Mouse (Mus musculus): Measurements from ENCODE around the gene Ggnbp2.

Gene Ggnbp2

DNA sequence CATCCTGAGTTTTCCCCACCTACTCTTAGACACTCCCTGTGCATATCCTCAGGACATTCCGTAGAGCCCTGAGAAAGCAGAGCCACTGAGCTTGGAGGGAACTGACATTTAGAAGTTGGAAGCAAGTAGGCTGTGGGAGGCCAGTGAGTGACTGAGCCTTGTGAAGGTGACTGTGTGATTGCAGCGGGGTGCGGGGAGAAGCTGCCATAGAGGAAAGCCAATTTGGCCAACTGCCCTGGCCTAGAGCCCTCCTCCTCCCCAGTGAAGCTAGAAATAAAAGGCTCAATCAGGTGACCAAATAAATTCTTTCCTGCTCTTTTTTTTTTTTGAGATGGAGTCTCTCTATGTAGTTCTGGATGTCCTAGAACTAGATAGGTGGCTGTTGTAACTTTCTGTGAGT lies 44.4 kb downstream of the Ggnbp2 start:
- no peak for DNase-seq (ENCODE audit: low read depth in 1 of 2, low spot score in 2 of 2)

DNA sequence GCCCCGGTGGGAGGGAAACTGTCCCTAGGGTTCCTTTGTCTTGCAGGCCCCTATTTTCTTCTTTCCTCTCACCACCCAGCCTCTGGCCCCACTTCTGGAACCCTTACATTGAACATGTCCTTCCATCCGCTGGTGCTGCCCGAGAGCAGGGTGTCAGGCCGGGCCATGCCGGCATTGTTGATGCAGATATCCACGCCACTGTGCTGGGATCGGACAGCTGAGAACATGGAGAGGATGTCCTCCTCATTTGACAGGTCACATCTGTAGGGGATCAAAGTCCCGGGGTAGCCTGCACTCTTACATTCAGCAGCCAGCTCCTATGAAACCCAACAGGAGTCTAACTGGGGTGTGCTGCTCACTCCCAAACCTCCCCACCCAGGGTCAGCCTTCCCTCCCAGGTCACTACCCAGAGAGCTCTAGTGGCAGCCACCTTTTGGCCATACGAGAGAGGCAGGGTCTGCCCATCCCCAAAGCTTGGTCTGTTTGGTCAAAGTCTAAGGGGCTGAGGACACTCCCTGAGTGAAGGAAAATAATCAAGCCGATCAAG lies 45.3 kb downstream of the Ggnbp2 start:
- DNase-seq (ENCODE audit: low read depth in 1 of 2, low spot score in 2 of 2): no peak

DNA sequence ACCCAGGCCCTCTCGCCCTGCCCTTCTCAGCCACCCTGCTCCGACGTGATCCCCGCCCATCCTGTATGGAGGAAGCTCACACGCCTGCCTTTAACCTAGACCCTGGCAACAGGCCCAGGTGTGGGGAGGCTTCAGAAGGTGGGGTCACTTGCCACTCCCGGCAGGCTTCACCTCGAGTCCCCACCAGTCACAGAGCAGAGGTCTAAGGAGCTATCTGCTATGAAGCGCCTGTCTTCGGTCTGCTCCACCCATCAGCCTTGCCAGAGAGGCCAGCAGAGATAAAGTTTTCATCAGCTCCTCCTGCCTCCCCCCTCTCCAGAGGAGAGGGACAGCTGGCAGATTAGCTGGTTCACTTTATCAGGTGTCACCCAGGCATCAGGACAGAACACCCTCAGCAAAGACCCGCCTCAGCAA lies 47.1 kb downstream of the Ggnbp2 start:
- no peak for DNase-seq (ENCODE audit: low read depth in 1 of 2, low spot score in 2 of 2)

DNA sequence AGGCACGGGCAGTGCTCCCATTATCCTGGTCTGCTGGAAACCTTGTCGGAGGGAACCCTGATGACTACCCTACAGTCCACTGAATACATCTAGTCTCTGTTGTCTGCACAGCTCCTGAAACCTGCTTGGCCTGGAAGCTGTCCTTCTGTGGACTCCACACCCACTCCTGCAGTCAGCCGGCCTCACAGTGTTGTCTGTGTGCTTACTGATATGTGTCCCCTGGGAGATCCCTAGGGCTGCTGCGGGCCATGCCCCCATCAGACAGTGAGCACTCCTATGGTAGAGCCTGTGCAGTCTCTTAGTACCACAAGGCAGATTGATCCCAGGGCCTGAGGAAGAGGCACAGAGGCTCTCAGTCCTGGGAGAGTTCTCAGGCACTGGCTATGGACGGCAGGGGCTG lies 48.1 kb downstream of the Ggnbp2 start:
- no peak for DNase-seq (ENCODE audit: low read depth in 1 of 2, low spot score in 2 of 2)

DNA sequence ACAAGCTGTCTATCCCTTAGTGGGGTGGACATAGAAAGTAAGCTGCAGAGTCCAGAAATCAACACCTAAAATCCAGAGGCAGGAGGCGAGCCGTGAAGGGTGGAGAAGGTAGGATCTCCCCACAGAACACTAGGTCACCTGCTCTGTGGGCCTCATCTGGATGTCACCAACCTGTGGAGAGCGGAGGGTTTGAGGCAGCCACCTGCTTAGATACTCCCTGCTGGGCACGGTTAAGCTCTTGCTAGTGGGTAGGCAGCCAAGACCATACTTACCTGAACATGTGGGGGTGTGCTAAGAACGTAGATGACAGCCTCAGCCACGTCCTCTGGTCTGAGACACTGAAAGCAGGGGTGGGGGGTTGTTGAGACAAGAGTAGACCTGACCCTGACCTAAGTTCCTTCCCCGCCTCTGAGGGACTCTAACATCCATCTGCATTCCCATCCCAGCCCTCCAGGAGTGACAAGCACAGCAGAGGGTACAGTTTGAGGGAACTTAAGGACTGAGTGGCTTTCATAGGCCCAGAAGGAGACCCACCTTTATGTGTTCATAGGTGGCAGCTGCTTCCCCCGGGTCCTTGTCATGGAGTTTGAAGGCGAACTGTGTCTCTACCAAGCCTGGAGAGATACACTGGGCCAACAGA lies 49.4 kb downstream of the Ggnbp2 start:
- DNase-seq (ENCODE audit: low read depth in 1 of 2, low spot score in 2 of 2): no peak

DNA sequence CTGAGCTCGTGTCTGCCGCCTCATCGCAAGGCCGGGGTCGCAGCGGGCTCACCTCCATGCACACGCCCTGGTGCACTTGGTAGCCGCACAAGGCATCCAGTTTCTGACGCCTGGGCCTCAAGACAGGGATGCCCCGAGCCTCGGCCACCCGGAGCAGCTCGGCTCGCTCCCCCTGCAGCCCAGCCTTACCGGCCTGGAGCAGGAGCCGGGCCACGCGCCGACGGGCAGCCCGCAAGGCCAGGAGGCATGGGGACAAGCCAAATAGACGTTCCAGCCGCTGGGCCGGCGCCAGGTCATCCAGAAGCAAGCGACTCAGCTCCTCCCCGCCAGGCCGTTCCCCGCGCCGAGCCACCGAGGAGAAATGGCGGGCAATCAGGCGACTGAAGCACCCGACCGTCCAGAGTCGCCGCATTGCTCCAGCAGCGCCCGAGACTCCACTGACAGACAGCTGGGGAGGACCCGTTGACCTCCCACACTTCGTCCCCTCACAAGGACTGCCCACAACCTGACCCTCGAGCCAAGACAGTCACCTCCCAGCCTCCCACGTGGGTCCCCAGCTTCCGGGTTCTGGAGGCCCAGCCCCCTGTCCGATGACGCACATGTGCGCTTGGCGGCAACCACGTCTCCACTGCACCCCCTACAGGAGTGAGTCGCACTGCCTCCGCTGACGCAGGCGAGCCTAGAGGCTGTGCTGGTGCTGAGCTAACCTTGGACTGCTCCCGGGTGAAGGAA lies 51.5 kb downstream of the Ggnbp2 start, which contains the start of gene Mrm1:
Mrm1 (minus strand) TSS at position 555 of the 732 bp plus-strand sequence.
- peak; percentile 93 to 97 for DNase-seq (ENCODE audit: low read depth in 1 of 2, low spot score in 2 of 2)

DNA sequence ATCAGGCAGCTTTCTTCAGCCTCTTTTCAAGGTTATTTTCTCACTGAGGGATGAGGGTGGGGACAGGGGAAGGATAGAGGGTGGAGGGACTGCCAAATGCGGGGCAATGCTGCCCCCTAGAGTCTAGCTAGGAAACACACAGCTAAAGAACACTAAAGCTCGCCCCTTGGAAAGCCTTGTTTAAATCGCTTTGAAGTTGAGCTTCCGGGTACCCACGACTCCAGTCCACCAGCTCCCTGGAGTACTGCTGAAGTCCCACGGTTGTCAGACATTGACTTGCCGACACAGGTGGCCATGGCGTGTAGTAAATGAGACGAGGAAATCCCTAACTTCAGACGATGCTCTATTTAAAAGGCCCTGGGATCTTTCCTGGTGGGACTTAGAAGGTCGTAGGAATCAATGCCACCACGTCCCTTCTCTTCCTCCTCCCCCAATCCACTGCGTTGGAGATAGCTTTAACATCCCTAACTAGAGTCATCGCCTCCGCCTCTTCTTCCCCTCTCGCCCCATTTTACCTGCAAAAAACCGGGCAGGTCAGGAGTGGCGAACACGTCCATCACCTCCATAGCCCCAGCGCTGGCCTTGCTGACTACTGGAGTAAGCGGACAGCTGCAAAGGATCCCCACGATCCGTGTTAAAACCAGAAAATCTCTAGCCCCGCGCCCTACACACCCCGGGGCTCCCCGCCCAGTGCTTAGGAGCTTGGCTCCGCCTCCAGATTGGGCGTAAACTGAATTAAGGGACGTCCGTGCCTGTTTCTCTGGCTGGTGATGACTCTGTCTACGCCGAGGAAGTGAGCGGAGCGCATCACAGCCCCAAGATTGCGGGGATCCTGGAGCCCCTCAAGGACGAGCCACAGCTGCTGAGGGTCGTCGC lies 52.3 kb downstream of the Ggnbp2 start:
- DNase-seq (ENCODE audit: low read depth in 1 of 2, low spot score in 2 of 2): peak; percentile 62 to 78

DNA sequence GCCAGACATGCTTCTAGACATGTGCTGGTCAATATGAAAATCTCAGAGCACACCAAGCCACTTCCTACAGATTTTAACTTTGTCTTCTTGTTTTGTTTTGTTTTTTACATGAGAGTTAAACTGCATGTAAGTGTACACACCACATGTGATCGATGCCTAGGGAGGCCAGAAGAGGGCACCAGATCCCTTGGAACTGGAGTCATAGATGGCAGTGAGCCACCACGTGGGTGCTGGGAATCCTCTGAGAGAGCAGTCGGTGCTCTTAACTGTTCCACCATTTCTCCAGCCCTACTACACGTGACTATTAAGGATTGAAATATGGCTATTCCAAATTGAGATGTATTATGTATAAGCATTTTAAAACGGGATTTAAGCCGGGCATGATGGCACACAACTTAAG lies 53.3 kb downstream of the Ggnbp2 start:
- no peak for DNase-seq (ENCODE audit: low read depth in 1 of 2, low spot score in 2 of 2)

DNA sequence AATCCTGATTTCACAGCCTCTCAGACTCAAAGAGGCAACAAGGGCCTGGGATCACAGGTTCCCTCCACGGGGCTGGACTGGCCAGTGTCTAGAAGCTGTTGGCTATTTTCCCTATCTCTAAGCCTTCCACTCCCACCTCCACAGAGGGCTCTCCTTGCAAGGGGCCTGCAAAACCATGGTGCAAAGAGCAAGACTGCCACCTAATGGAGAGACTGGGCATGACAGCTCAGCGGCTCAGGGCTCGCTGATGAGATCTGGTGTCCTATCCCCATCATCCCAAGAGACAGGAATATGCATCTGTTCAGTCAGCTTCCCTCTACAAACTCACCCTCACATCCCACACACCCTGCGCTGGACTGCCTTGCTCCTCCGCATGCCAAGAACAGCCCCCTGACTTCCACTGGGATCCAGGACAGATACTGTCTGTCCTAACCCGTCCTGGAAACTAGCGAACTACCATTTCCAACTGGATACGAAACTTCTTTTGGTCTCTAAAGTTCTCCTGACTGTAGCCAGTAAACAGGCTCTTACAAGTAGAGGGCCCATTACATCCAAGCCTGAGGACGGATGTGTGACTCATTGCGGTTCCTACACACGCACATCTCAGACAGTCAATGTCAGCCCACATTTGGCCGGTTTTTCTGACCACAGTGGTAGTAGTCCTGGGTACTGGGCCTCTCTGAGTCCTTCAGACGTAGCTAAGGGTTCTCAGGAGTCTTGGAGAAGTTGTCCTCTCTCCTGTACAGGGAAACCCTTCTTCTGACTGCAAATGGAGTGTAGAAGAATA lies 56.7 kb downstream of the Ggnbp2 start:
- peak; percentile 18 to 51 for DNase-seq (ENCODE audit: low read depth in 1 of 2, low spot score in 2 of 2)

DNA sequence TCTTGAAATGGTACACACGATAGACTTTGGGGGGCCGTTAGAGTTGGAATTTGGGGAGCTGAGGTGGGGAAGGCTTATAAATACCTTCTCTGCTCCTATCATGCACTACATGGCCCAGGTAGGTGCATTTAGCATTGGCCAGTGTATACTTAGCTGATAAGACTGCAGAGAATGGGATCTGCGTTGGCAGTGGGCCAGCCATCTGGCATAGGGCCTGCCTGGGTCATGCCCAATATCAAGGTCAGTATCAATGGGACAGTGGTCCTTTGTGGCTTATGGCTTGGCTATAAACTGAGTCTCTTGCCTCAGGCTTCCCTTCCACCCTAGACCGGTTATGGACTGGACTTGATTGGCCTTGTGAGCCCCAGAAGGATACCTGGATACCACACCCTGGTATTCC lies 66.2 kb downstream of the Ggnbp2 start:
- no peak for DNase-seq (ENCODE audit: low read depth in 1 of 2, low spot score in 2 of 2)

DNA sequence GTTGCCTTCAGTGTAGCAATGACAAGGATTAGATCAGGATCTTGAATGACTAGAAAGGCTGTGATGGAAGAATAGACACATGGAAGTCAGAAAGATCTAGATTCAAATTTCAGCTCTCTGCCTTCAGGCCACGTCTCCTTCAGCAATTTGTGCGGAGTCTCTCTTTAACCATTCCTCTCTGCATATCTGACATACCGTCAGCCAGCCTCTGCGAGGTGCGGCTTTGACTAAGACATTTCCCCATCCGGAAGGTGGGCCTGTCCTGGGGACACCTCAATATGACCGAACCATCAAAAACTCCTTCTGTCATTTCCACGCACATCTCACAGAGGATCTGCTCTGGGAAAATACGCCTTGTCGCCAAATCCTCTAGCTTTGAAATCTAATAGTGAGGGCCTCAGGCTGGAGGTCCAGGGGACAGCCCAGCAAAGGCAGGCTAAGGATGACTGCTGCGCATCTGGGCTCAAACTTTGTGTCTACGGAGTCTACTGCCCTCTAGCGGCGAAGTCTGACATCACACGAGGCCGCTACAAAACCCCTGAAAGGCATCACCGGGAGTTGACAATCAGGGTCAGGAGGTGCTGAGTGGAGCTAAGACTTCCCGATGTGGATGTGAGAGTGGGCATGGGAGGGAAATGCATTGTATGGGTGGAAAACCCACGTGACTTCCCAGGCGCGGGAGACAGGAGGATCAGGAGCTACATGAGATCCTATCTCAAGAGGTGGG lies 72.8 kb downstream of the Ggnbp2 start:
- DNase-seq (ENCODE audit: low read depth in 1 of 2, low spot score in 2 of 2): peak; percentile 9 to 65

DNA sequence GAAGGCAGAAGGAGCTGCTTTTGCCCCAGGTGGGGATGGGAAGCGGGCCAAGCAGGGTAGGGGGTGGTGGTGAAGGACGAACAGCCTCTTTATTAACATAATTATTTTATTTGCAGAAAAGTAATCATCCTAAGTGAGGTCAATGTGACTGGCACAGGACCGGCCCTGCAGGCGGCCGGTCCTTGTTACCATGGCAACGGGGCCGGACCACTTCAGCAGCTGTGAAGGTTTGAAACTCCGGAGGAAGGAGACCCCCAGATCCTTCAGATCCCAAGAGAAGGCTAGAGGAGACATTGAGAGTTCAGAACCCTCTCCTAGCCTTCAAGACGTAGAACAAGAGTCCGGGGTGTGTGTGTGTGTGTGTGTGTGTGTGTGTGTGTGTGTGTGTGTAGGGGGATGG lies 73.6 kb downstream of the Ggnbp2 start:
- DNase-seq (ENCODE audit: low read depth in 1 of 2, low spot score in 2 of 2): no peak

DNA sequence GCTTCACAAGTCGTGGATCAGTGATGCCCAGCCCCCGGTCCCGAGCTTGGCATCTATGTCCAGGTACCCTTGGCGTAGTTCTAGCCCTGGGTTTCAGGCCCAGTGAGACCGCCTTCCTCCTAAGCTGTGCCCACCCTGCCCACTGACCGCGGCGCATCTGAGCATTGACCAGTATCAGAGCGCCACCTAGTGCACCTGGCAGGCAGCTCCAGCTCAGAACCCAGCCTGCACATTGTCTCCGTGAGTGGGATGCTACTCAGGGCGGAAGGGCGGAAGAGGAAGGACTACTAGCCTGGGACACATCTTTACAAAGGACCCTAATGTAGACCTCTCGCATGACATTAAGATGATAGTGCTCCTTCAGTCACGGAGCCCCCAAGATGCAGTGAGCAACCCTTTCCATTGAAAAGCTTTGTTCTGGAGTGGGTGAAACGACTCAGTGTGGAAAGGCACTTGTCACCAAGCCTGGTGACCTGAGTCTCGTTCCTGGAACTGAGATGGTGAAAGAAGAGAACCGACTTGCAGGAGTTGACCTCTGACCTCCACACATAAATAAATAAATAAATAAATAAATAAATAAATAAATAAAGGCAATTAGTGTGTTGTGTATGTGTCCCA lies 76.0 kb downstream of the Ggnbp2 start:
- DNase-seq (ENCODE audit: low read depth in 1 of 2, low spot score in 2 of 2): no peak

DNA sequence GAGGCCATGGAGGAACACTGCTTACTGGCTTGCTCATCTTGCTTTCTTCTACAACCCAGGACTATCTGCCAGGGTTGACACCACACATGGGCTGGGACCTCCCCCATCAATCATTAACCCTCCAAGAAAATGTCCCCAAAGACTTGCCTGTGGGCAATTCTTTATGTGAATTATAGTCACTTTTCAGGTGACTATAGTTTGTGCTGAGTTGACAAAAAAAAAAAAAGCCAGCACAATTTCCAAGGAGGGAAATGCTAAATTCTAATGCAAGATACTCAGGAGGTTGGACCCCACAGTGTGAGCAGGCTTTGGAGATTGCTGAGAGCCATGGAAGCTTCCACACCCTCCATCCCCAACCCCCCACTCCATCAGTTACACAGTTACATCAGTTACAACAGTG lies 77.1 kb downstream of the Ggnbp2 start:
- no peak for DNase-seq (ENCODE audit: low read depth in 1 of 2, low spot score in 2 of 2)

DNA sequence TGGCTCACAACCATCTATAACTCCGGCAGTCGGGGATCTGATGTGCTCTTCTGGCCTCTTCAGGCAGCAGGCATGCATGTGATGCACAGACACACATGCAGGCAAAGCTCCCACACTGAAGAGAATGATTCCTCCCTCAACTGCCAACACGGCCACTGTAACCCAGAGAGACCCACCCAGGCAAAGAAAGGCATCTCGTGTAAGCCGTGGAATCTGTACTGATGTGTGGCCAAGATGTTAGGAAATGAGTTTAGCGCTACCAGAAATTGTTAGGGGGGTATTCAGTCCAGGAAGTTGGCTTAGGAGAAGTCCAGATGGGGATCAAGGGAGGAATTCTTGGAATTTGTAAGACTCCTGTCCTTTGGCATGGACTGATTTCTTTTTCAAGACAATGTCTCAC lies 80.2 kb downstream of the Ggnbp2 start:
- DNase-seq (ENCODE audit: low read depth in 1 of 2, low spot score in 2 of 2): no peak
